ENCODE assay signal across 1 mouse cellular context in the genomic region with DNA sequence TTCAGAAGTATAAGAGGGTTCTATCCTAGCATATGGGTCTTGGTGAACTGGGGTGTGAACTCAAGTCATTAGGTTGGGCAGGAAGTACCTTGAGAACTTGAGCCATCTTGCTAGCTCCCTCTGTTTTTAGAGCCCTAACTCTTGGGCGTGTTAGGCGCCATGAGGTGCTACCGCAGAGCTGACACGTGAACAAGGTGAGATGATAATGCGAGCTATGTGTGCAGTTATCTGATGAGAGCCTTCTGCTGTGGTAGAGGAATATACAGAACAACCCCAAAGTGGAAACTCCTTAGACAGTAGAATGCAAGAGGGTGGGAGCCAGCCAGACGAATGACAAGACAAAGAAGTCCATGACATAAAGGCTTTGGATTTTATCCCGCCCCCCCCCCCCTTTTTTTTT.
TF ChIP-seq lines count a peak whose summit lies in the region.

No protein-coding gene starts in this region.

TF ChIP-seq in MEL, 35 proteins besides CTCF, POLR2A, EP300 and RAD21 (continued from another document):
- no peak for TF ChIP-seq NRF1 (IDR thresholded peaks at IDR 0.05; ENCODE audit: insufficient read depth, low read depth, low read length, poor library complexity, severe bottlenecking)
- no peak for TF ChIP-seq POLR2AphosphoS5 (IDR thresholded peaks at IDR 0.05; ENCODE audit: borderline replicate concordance, low read depth, low read length)
- TF ChIP-seq CHD1 (IDR thresholded peaks at IDR 0.05; ENCODE audit: low read depth, low read length), result peak; percentile 66; the same call in 1 of the 2 replicates
- no peak for TF ChIP-seq ELF1 (IDR thresholded peaks at IDR 0.05; ENCODE audit: low read depth, low read length)
- TF ChIP-seq TAL1 (IDR thresholded peaks at IDR 0.05; ENCODE audit: low read length), result no peak
- TF ChIP-seq MAFK (IDR thresholded peaks at IDR 0.05; ENCODE audit: borderline replicate concordance, low read depth, low read length), result no peak
- peak; percentile 21; the same call in 1 of the 2 replicates for TF ChIP-seq POLR2AphosphoS2 (IDR thresholded peaks at IDR 0.05; ENCODE audit: low read length)
- TF ChIP-seq HCFC1 (IDR thresholded peaks at IDR 0.05; ENCODE audit: low read depth, low read length), result peak; percentile 27; the same call in 1 of the 2 replicates
- TF ChIP-seq RCOR1 (IDR thresholded peaks at IDR 0.05; ENCODE audit: low read depth, low read length), result no peak
- TF ChIP-seq MEF2A (IDR thresholded peaks at IDR 0.05; ENCODE audit: extremely low read depth, insufficient replicate concordance, low read depth, low read length, poor library complexity, severe bottlenecking), result no peak
- no peak for TF ChIP-seq GABPA (IDR thresholded peaks at IDR 0.05; ENCODE audit: low read depth, low read length)
- no peak for TF ChIP-seq ZC3H11A (IDR thresholded peaks at IDR 0.05; ENCODE audit: low read depth, low read length)
- no peak for TF ChIP-seq TCF12 (IDR thresholded peaks at IDR 0.05; ENCODE audit: low read depth, low read length)
- 0 out of 2 replicates have a peak, but pooled peaks have one; percentile 40 for TF ChIP-seq MAZ (IDR thresholded peaks at IDR 0.05; ENCODE audit: low read depth, low read length)
- TF ChIP-seq MYC (IDR thresholded peaks at IDR 0.05; ENCODE audit: low read depth, low read length), result peak; percentile 71; the same call in 1 of the 2 replicates
- peak; percentile 75 for TF ChIP-seq GATA1 (IDR thresholded peaks at IDR 0.05; ENCODE audit: low read depth, low read length)
- no peak for TF ChIP-seq NELFE (IDR thresholded peaks at IDR 0.05; ENCODE audit: low read depth, low read length)
- no peak for TF ChIP-seq E2F4 (IDR thresholded peaks at IDR 0.05; ENCODE audit: borderline replicate concordance, low read depth, low read length)
- TF ChIP-seq UBTF (IDR thresholded peaks at IDR 0.05; ENCODE audit: borderline replicate concordance, insufficient read depth, low read depth, low read length), result no peak
- TF ChIP-seq TBP (IDR thresholded peaks at IDR 0.05; ENCODE audit: low read depth, low read length), result no peak
- TF ChIP-seq USF1 (IDR thresholded peaks at IDR 0.05; ENCODE audit: low read depth, low read length), result peak; percentile 71
- TF ChIP-seq SIN3A (IDR thresholded peaks at IDR 0.05; ENCODE audit: low read length), result no peak; the same call in 1 of the 2 replicates
- TF ChIP-seq SMC3 (IDR thresholded peaks at IDR 0.05; ENCODE audit: low read depth, low read length), result peak; percentile 4; the same call in 1 of the 2 replicates
- TF ChIP-seq ZKSCAN1 (IDR thresholded peaks at IDR 0.05; ENCODE audit: low read depth, low read length), result no peak
